Mouse (Mus musculus): ENCODE measurements around the gene Prkch. TPM values are rescaled to one million over a fixed set of nuclear protein-coding genes. Genes with fewer than 3 reads are reported as not detected.
"Not testable (repeated sequence)": the region's sequence is repeated elsewhere in the genome, so short reads cannot be mapped to it uniquely, and the experiment has no call there.

Prkch gene
- 7.3 and 7.7 TPM in 2 replicates for polyA plus RNA-seq (2015; fragmentation: Nextera tagmentation; extraction: Ambion mirVana)

DNA sequence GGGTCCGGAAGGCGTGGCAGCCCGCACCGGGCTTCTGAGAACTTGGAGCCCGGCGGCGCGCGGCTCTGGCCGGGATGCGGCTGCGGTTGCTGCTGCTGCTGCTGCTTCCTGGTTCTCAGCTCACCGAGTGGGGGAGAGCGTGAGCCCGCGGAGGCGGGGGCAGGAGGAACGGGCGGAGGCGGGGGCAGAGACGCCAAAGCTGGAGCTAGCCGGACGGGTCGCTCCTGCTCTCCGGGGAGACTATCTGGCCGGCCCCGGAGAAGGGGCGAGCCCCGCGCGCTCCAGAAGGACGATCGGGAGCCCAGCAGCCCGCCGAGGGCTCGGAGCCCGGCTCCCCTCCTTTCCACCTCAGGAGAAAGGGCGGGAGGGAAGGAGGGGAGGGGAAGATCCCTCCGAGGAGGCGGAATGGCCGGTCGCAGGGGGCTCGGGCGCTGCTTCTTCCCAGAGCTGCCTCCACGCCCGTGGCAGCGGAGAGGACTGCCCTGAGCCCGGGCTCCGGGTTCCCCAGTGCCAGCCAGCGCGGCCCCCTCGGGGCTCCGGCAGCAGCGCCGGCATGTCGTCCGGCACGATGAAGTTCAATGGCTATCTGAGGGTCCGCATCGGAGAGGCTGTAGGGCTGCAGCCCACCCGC lies at the start of gene Prkch:
Prkch (plus strand) TSS at position 187 of the 631 bp plus-strand sequence.
- H3K27ac ChIP-seq = peak within 1 kb of the TSS; percentile 74
- peaks cover 8% of the 10 kb centered on the region; the same call in 1 of the 2 replicates for H3K4me1 ChIP-seq (replicated peaks)
- peak within 1 kb of the TSS; percentile 79 for H3K4me2 ChIP-seq (replicated peaks)
- H3K36me3 ChIP-seq = no peaks in the 10 kb centered on the region
- H3K4me3 ChIP-seq (replicated peaks) = peak within 1 kb of the TSS; percentile 74
- H3K9me3 ChIP-seq = no peaks in the 10 kb centered on the region
- H3K9ac ChIP-seq = peak within 1 kb of the TSS; percentile 84
- whole genome bisulfite sequencing = under 1% methylated on average over 58 of the region's 61 CpGs
- ATAC-seq = peak; percentile 93
- H3K27me3 ChIP-seq (replicated peaks) = no peaks in the 10 kb centered on the region; the same call in 1 of the 2 replicates

DNA sequence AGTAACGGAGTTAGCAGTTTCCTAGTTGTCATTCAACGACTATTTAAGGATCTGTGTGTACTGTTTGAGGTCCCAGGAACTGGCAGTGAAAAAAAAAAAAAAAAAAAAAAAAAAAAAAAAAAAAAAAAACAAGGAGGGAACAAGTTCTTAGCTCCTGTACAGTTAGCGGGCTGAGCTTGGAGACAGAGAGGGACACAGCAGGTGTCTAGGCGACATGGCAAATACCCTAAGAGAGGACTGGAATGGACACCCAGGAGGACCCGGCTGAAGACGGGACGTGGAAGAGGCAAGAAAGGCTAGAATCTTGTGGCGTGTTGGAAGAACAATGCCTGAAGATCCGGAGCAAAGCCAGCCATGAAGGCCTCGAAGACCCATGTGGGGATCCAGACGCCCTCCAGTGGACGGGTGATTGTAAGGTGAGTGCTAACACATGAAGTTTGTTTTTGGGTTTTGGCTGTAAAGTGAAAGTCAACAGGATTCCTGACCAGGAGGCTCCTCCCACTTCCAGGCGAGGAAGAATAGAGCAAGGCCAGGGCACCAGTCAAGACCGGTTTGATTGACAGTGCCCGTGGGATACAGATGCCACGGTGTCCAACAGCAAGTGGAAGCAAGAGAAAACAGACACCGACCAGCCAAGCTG lies 47.0 kb upstream of the Prkch start:
- H3K4me2 ChIP-seq (replicated peaks) = peak overlapping the region; percentile 46
- no peaks in the 10 kb centered on the region for H3K9me3 ChIP-seq
- H3K4me3 ChIP-seq (replicated peaks) = peak overlapping the region; percentile 5; the same call in 1 of the 2 replicates
- H3K4me1 ChIP-seq (replicated peaks) = no peaks in the 10 kb centered on the region
- peaks cover 6% of the 10 kb centered on the region; the same call in 1 of the 2 replicates for H3K27me3 ChIP-seq (replicated peaks)
- H3K27ac ChIP-seq = no peak overlapping the region
- ATAC-seq = peak; percentile 59
- no peak overlapping the region for H3K9ac ChIP-seq
- H3K36me3 ChIP-seq = no peaks in the 10 kb centered on the region
- WGBS = 29% methylated on average over 17 of the region's 17 CpGs

DNA sequence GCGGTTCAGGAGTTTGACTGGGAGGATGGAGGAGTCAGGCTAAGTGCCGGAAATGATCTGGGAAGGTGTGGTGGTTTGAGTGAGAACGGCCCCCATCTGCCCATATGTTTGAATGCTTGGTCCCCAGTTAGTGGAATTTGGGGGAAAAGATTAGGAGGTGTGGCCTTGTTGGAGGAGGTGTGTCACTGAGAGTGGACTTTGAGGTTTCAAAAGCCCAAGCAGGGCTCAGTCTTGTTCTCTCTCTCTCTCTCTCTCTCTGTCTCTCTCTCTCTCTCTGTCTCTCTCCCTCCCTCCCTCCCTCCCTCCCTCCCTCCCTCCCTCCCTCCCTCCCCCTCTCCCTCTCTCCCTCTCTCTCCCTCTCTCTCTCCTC lies 46.5 kb upstream of the Prkch start:
- not testable (repeated sequence) for H3K4me1 ChIP-seq (replicated peaks); H3K27ac ChIP-seq; H3K36me3 ChIP-seq; H3K9ac ChIP-seq; H3K9me3 ChIP-seq; H3K27me3 ChIP-seq (replicated peaks)
- 47% methylated on average over 3 of the region's 3 CpGs for WGBS
- peak; percentile 55 for ATAC-seq
- Histone ChIP-seq H3K4me3 (replicated peaks) (peak overlapping the region; percentile 5; the same call in 1 of the 2 replicates), H3K4me2 (replicated peaks) (peak overlapping the region; percentile 46)

DNA sequence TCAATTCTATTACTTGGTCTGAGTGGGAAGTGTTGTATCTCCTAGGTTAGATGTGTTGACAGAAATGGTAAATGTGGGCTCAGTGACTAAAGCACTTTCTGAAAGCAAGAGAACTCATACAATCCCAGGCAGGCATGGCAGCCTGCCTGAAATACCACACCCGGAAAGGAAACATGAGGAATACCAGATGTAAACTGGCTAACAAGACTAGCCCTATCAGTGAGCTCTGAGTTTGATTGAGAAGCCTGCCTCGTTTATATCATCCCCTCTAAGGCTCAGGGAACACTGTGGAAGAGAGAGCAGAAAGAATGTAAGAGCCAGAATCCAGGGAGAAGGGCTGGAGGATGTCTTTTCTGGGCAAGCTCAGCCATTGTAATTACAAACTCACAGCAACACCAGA lies 45.4 kb upstream of the Prkch start:
- Histone ChIP-seq H3K36me3 (no peaks in the 10 kb centered on the region), H3K27me3 (replicated peaks) (peaks cover 6% of the 10 kb centered on the region; the same call in 1 of the 2 replicates), H3K4me3 (replicated peaks) (no peak overlapping the region), H3K4me2 (replicated peaks) (no peak overlapping the region), H3K9ac (no peak overlapping the region), H3K9me3 (no peaks in the 10 kb centered on the region), H3K27ac (no peak overlapping the region), H3K4me1 (replicated peaks) (no peaks in the 10 kb centered on the region)
- ATAC-seq = no peak
- 21% methylated on average over 2 of the region's 2 CpGs for WGBS

DNA sequence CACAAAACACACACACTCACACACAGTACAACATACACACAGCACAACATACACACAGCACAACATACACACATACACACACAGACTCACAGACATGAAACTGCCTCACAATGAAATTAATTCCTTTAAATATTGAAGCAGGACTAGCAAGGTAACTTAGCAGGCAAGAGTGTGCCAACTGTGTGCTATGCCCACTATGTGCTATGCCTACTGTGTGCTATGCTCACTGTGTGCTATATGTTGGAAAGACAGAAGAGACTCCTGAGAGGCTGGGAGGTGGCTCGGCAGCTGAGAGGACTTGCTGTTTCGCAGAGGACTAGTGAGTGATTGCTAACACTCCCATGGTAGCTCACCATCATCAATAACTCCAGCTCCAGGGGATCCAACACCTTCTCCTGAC lies 44.2 kb upstream of the Prkch start:
- H3K27me3 ChIP-seq (replicated peaks) = peaks cover 18% of the 10 kb centered on the region
- 79% methylated on average over 2 of the region's 2 CpGs for WGBS
- ATAC-seq = no peak

DNA sequence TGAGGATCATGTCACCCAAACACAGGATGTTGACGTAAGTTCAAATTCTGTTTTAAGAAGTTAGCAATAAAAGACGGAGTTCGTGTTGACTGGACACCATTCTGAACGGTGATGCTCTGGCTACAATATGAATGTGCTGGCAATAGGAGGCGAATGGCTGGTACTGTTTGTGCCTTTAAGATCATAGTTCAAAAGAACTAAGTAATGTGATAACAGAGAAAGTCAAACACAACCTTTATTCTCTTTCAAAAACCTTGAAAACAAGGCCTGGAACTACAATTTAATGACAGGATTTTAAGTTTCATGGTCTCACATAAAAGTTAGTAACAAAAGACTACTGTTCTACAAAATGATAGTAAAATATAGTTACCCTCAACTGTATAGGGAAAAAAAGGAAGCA lies 41.4 kb upstream of the Prkch start:
- peaks cover 36% of the 10 kb centered on the region for H3K27me3 ChIP-seq (replicated peaks)
- H3K4me3 ChIP-seq (replicated peaks) = no peak overlapping the region
- H3K27ac ChIP-seq = no peak overlapping the region
- no peaks in the 10 kb centered on the region for H3K9me3 ChIP-seq
- WGBS = 53% methylated on average over 5 of the region's 5 CpGs
- no peaks in the 10 kb centered on the region for H3K36me3 ChIP-seq
- H3K4me2 ChIP-seq (replicated peaks) = no peak overlapping the region
- ATAC-seq = no peak
- H3K9ac ChIP-seq = no peak overlapping the region
- H3K4me1 ChIP-seq (replicated peaks) = peaks cover 14% of the 10 kb centered on the region

More for the DNA sequence above, 44.2 kb upstream of the Prkch start:
- peaks cover 4% of the 10 kb centered on the region; the same call in 1 of the 2 replicates for H3K4me1 ChIP-seq (replicated peaks)
- no peaks in the 10 kb centered on the region for H3K9me3 ChIP-seq
- no peak overlapping the region for H3K4me2 ChIP-seq (replicated peaks)
- no peak overlapping the region for H3K9ac ChIP-seq
- no peak overlapping the region for H3K27ac ChIP-seq
- H3K4me3 ChIP-seq (replicated peaks) = no peak overlapping the region
- no peaks in the 10 kb centered on the region for H3K36me3 ChIP-seq

DNA sequence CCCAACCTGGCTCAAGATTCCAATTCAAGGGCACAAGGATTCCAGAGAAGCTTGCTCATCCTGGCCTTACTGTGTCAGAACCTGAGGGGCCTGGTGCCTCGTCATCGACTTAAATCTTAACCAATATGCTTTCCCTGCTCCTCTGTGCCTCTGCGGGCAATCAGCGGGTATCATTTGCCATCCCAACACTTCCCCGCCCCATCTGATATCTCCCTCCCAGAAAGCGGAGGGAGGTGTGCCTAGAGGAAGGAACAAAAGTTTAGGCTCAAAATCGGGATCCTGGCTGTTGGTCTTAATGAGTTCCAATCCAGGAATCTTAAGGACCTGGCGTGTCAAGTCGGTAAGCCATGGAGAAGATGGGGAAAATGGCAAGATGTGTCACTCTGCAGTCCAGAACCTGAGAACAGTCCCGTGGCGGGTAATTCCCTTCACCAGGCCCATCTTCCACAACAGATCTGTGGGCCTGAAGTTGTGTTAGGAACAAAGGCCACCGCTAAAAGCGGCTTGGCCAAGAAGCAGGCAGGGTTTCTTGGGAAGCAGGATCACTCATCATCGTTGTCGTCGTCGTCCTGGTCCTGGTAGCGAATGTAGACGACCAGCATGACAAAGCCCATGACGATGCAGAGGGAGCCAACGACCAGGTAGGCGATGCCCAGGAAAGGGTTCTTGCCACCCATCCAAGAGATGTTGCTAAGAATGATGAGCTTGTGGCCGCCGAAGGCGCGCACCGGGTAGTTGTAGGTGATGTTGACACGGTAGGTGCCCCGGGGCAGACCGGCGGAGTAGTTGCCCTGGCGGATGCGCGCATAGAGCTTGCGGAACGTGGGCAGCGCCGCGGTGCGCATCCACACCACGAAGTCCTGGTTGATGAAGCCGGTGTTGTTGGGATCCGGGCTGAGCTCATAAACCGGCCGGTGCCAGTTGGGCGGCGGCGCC lies 39.6 kb upstream of the Prkch start:
- Histone ChIP-seq H3K4me3 (replicated peaks) (peak overlapping the region; percentile 55), H3K4me1 (replicated peaks) (peaks cover 18% of the 10 kb centered on the region), H3K27ac (peak overlapping the region; percentile 84), H3K4me2 (replicated peaks) (peak overlapping the region; percentile 81), H3K36me3 (no peaks in the 10 kb centered on the region), H3K9ac (peak overlapping the region; percentile 67), H3K9me3 (no peaks in the 10 kb centered on the region), H3K27me3 (replicated peaks) (peaks cover 39% of the 10 kb centered on the region)
- no peak for ATAC-seq
- 14% methylated on average over 48 of the region's 48 CpGs for WGBS

DNA sequence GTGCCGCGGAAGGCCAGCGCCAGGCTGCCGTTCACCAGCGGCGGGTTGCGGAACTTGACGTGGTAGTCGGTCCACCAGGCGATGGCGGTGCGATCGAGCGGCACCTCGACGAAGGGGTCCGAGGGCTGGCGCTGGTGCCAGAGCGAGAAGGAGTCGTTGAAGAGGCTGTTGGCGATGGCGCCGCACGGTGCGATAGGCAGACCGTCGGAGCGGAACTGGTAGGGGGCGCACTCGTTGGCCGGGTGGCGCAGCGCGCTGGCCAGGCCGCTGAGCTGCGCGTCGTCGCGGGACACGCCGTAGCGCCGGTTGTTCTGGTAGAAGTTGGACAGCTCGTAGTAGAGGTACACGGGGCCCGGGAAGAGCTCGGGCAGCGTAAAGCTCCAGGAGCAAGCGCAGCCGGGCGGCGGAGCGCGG lies 38.9 kb upstream of the Prkch start:
- no peaks in the 10 kb centered on the region for H3K36me3 ChIP-seq
- H3K9ac ChIP-seq = peak overlapping the region; percentile 67
- H3K27me3 ChIP-seq (replicated peaks) = peaks cover 39% of the 10 kb centered on the region
- H3K4me2 ChIP-seq (replicated peaks) = peak overlapping the region; percentile 81
- peak overlapping the region; percentile 84 for H3K27ac ChIP-seq
- under 1% methylated on average over 55 of the region's 55 CpGs for WGBS
- ATAC-seq = peak; percentile 57
- no peaks in the 10 kb centered on the region for H3K9me3 ChIP-seq
- H3K4me1 ChIP-seq (replicated peaks) = peaks cover 18% of the 10 kb centered on the region
- H3K4me3 ChIP-seq (replicated peaks) = peak overlapping the region; percentile 55

DNA sequence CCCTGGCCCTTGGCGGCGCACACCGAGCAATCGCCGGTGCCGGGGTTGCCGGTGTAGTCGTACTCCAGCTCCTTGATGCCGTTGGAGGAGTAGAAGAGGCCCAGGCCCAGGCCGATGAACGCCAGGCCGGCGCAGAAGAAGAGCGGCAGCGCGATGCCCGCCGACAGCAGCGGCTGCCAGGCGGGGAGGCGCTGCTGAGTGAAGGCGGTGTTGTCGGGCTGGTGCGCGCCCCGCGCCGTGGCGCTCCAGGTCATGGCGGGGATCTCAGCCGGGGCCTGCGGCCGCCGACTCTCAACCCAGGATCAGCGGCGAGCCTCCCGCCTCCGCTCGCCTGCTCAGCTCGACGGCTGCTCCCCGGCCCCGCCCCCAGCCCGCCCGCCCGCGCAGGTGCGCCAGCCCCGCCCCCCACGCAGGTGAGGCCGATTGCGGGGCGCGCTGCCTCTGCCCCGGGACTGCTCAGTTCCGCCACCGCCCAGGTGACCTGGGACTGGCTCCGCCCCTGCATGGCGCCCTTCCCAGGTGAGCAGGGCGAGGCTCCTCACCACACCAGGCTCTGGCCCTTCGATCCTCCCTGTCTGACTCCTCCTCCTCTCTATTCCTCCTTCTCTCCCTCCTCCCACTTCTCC lies 38.4 kb upstream of the Prkch start, which contains the start of gene Tmem30b:
Tmem30b (minus strand) TSS at position 307 of the 626 bp plus-strand sequence.
- ATAC-seq = peak; percentile 93
- Histone ChIP-seq H3K4me2 (replicated peaks) (peak within 1 kb of the TSS; percentile 81), H3K9me3 (no peaks in the 10 kb centered on the region), H3K4me1 (replicated peaks) (peaks cover 18% of the 10 kb centered on the region), H3K36me3 (no peaks in the 10 kb centered on the region), H3K27me3 (replicated peaks) (peaks cover 39% of the 10 kb centered on the region), H3K4me3 (replicated peaks) (peak within 1 kb of the TSS; percentile 55), H3K9ac (peak within 1 kb of the TSS; percentile 67), H3K27ac (peak within 1 kb of the TSS; percentile 84)
- 1% methylated on average over 50 of the region's 61 CpGs for WGBS

DNA sequence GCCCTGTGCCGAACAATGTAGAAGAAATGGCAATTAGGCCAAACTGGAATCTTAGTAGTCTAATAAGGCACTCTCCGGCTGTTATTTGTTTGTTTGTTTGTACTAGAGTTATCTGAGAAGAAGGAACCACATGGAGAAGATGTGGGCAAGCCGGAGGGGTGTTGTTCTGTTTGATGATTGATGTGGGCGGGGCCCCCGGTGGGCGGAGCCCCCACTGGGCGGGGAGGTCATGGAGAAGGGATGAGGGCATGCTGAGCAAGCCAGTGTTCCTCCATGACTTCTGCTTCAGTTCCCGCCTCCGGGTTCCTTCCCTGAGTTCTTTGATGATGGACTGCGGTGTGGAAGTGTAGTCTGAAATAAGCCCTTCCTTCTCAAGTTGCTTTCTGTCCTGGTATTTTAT lies 37.0 kb upstream of the Prkch start:
- no peak overlapping the region for H3K4me2 ChIP-seq (replicated peaks)
- H3K36me3 ChIP-seq = no peaks in the 10 kb centered on the region
- no peak; the same call in 1 of the 2 replicates for ATAC-seq
- no peak overlapping the region for H3K4me3 ChIP-seq (replicated peaks)
- H3K4me1 ChIP-seq (replicated peaks) = peaks cover 18% of the 10 kb centered on the region
- no peak overlapping the region for H3K9ac ChIP-seq
- WGBS = 39% methylated on average over 10 of the region's 10 CpGs
- H3K27ac ChIP-seq = no peak overlapping the region; the same call in 1 of the 2 replicates
- H3K27me3 ChIP-seq (replicated peaks) = peaks cover 33% of the 10 kb centered on the region
- H3K9me3 ChIP-seq = no peaks in the 10 kb centered on the region

DNA sequence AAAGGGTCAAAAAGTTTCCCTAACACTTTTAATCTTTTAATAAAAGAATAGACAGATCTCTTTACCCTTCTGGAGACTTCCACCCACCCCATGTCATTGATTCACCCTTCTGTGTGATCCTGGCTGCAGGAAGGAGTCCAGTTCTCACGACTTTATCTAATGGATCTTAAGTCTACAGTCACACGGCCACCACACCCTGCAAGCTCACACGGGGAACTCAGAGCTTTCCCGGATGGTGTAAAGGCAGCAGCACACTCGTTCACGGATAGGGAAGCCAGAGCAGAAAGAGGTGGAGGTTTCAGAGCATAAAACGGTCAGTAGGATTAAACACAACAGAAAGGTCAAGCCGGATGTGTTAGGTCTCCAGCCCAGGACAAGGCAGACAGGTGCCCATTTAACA lies 36.3 kb upstream of the Prkch start:
- ATAC-seq = peak; percentile 37
- Histone ChIP-seq H3K9ac (no peak overlapping the region), H3K4me2 (replicated peaks) (peak overlapping the region; percentile 2; the same call in 1 of the 2 replicates), H3K4me1 (replicated peaks) (peaks cover 18% of the 10 kb centered on the region), H3K9me3 (no peaks in the 10 kb centered on the region), H3K36me3 (no peaks in the 10 kb centered on the region), H3K27me3 (replicated peaks) (peaks cover 33% of the 10 kb centered on the region), H3K27ac (peak overlapping the region; percentile 39; the same call in 1 of the 2 replicates), H3K4me3 (replicated peaks) (no peak overlapping the region)
- WGBS = 42% methylated on average over 8 of the region's 8 CpGs
